Mouse (Mus musculus) CH12.LX (cell line): ENCODE measurements around the gene Zkscan3. TPM values are rescaled to one million over a fixed set of nuclear protein-coding genes. Genes with fewer than 3 reads are reported as not detected.
A peak's percentile ranks its signal among the peaks of the same experiment; 100 is the strongest.

Source experiments
- DNase-seq: peaks from one replicate; pipeline ENCODE4 v3.0.0-alpha.2; 2013; ENCODE audit errors: extremely low read depth
- H3K27ac ChIP-seq: 2 replicates; pipeline ENCODE4 v1.5.1; 2012; ENCODE audit warnings: low read depth, mild to moderate bottlenecking, control low read depth, moderate library complexity; ENCODE audit not compliant: insufficient read depth
- H3K27me3 ChIP-seq: replicated peaks from 2 replicates; pipeline ENCODE3; 2012; ENCODE audit warnings: inconsistent platforms
- H3K36me3 ChIP-seq, 2 experiments: replicated peaks in 1 of 2; 2 replicates each; pipeline versions ENCODE3 to v1.6.1; 2012; ENCODE audit warnings: inconsistent platforms in 1 of 2, low read length in 1 of 2, mild to moderate bottlenecking in 1 of 2, mixed read lengths in 1 of 2, moderate library complexity in 1 of 2; ENCODE audit not compliant: control insufficient read depth in 1 of 2, insufficient read depth in 1 of 2
- H3K4me1 ChIP-seq, 2 experiments: 2 replicates each; pipeline ENCODE4 v1.6.1; 2012; ENCODE audit warnings: inconsistent platforms in 1 of 2, moderate library complexity in 1 of 2; ENCODE audit not compliant: insufficient read depth in 2 of 2, control insufficient read depth in 1 of 2
- H3K4me2 ChIP-seq: 2 replicates; pipeline ENCODE4 v1.6.1; 2012; ENCODE audit warnings: low read depth, mild to moderate bottlenecking, control low read depth; ENCODE audit not compliant: poor library complexity, insufficient read depth, severe bottlenecking
- H3K4me3 ChIP-seq, 3 experiments: fragments of 150-350 bp in 1 of 3; sonication (generic) in 1 of 3; replicated peaks in 1 of 3; 2 replicates each; pipeline versions ENCODE3 to v1.5.1; 2011 to 2012; ENCODE audit warnings: low read depth in 2 of 3, low read length in 2 of 3, mild to moderate bottlenecking in 2 of 3, moderate library complexity in 2 of 3, control low read depth in 1 of 3, improper control_type of control experiment in 1 of 3, inconsistent platforms in 1 of 3, mixed read lengths in 1 of 3; ENCODE audit not compliant: poor library complexity in 1 of 3
- H3K79me2 ChIP-seq: replicated peaks from 2 replicates; pipeline ENCODE4 v1.6.1; 2012; ENCODE audit warnings: mild to moderate bottlenecking, moderate library complexity; ENCODE audit not compliant: control insufficient read depth, poor library complexity, insufficient read depth, severe bottlenecking; ENCODE audit errors: extremely low read depth
- H3K9ac ChIP-seq: 2 replicates; pipeline ENCODE4 v1.6.1; 2012; ENCODE audit warnings: low read depth, mild to moderate bottlenecking, control low read depth, moderate library complexity; ENCODE audit not compliant: insufficient read depth
- H3K9me3 ChIP-seq: replicated peaks from 2 replicates; pipeline ENCODE3; 2012; ENCODE audit warnings: low read length, inconsistent platforms, mixed read lengths
- CHD2 ChIP-seq: IDR thresholded peaks from 2 replicates; pipeline ENCODE4 v1.6.1; 2011; ENCODE audit warnings: low read length, improper control_type of control experiment
- EP300 ChIP-seq: IDR thresholded peaks from 2 replicates; pipeline ENCODE4 v1.6.1; 2011; ENCODE audit warnings: low read length, improper control_type of control experiment
- IRF4 ChIP-seq: IDR thresholded peaks from 2 replicates; pipeline ENCODE4 v1.6.1; 2014; ENCODE audit warnings: low read depth, mild to moderate bottlenecking, inconsistent platforms, low read length, improper control_type of control experiment
- MEF2A ChIP-seq: IDR thresholded peaks from 2 replicates; pipeline ENCODE4 v1.6.1; 2014; ENCODE audit warnings: low read depth, mild to moderate bottlenecking, inconsistent platforms, low read length, improper control_type of control experiment, borderline replicate concordance
- MYC ChIP-seq: IDR thresholded peaks from 2 replicates; pipeline ENCODE4 v1.6.1; 2011; ENCODE audit warnings: low read depth, mild to moderate bottlenecking, improper control_type of control experiment, low read length
- POLR2AphosphoS2 ChIP-seq: IDR thresholded peaks from 2 replicates; pipeline ENCODE4 v1.6.1; 2011; ENCODE audit warnings: low read depth, low read length, improper control_type of control experiment
- RAD21 ChIP-seq: IDR thresholded peaks from 2 replicates; pipeline ENCODE4 v1.6.1; 2011; ENCODE audit warnings: low read depth, mild to moderate bottlenecking, low read length, improper control_type of control experiment, moderate library complexity
- TBP ChIP-seq: conservative IDR thresholded peaks from 2 replicates; pipeline ENCODE4 v1.6.1; 2011; ENCODE audit warnings: low read depth, low read length, improper control_type of control experiment
- UBTF ChIP-seq: IDR thresholded peaks from 2 replicates; pipeline ENCODE4 v1.6.1; 2012; ENCODE audit warnings: low read depth, mild to moderate bottlenecking, inconsistent platforms, low read length, improper control_type of control experiment, moderate library complexity
- ZKSCAN1 ChIP-seq: IDR thresholded peaks from 2 replicates; pipeline ENCODE4 v1.6.1; 2012; ENCODE audit warnings: low read depth, inconsistent platforms, low read length, improper control_type of control experiment, borderline replicate concordance
- ZMIZ1 ChIP-seq: IDR thresholded peaks from 2 replicates; pipeline ENCODE4 v1.6.1; 2012; ENCODE audit warnings: low read depth, mild to moderate bottlenecking, inconsistent platforms, low read length, improper control_type of control experiment
- dilution Hi-C: fragments of 300-500 bp; cut with MboI; formaldehyde crosslinking; loops from 2 replicates; pipeline ENCODE4 v1.14.3; 2020; ENCODE audit warnings: low sequenced_read_pairs; ENCODE audit not compliant: extremely low pct_unique_long_range_greater_than_20kb, extremely low pct_ligation_motif_present
- in situ Hi-C: fragments of 300-500 bp; cut with MboI; formaldehyde crosslinking; loops from 3 replicates; pipeline ENCODE4 v1.14.3; 2019; ENCODE audit warnings: low sequenced_read_pairs, low pct_ligation_motif_present, low pct_unique_long_range_greater_than_20kb, mixed read lengths
- polyA plus RNA-seq: library from polyadenylated mRNA; unstranded; fragments of >175 nt; gene quantifications from 2 replicates; pipeline ENCODE4 v1.2.1, GENCODE M21; 2012; ENCODE audit warnings: low read depth; ENCODE audit not compliant: insufficient read length
- total RNA-seq, 2 experiments: library from RNA; depleted of rRNA; stranded (reverse); fragments of 300-350 nt in 1 of 2; fragments of >200 nt in 1 of 2; gene quantifications; 2 replicates each; pipeline ENCODE4 v1.2.3; 2012 to 2014

Gene Zkscan3
- total and polyA plus RNA-seq, 3 experiments = 19.1 to 32.7 (median 20.9) TPM

DNA sequence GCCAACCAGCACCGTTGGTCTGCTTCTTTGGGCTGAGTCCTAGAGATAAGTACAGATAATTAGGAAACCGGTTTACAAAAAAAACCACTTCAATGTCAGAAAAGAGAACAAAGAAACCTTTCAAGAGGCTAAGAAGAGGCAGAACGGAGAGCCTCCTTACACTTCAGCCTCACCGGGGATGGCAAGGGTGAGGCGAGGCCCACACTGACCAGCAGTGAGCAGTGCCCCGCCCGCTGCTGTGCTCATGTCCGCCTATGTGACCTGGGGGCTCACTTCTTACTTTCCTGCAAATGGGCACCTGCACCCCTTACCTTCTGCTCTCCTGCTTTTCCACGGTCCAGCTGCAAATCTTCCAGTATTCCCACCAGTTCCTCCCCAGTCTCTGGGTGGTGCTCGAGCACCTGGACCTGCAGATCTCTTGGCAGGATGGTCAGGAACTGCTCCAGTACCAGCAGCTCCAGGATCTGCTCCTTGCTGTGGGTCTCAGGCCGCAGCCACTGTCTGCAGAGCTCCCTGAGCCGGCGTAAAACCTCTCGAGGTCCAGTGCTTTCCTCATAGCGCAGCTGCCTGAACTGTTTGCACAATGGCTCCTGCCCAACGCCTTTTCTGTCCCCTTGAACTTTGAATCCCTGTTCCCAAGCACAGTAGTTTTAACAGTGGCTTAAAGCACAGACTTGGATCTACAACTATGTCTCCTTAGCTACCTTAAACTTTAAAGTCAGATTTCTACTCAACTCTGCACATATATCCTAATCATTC lies 45.5 kb upstream of the Zkscan3 start:
- Histone ChIP-seq H3K27ac (no peak overlapping the region), H3K4me1 (peaks cover 10 to 66% of the 10 kb centered on the region in 2 experiments; a peak in 3 of 4 replicates), H3K4me3 (no peak overlapping the region), H3K9ac (no peak overlapping the region), H3K27me3 (no peaks in the 10 kb centered on the region), H3K36me3 (peaks cover 36 to 79% of the 10 kb centered on the region in 2 experiments), H3K4me2 (no peak overlapping the region), H3K79me2 (peaks cover 31% of the 10 kb centered on the region), H3K9me3 (peaks cover 2% of the 10 kb centered on the region)
- in situ Hi-C loops (no loop called here), dilution Hi-C loops (no loop called here)
- DNase-seq = no peak
- TF ChIP-seq TBP = no peak

DNA sequence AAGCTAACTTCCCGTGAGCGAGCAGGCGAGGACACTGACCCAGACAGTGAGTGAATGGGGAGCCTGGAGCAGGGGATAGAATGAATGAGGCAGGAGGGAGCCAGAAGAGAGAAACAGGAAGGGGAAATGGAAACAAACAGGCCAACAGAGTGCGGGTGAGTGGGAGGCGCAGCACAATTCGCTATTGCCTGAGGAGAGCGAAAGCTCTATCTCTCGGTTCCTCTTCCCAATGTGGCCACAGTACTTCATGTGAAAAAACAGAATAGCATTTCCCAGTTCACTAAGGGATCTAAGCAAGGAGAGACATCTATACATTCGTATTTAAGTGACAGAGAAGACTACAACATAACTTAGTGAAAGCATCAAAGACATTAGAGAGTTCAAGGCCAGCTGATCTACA lies 44.2 kb upstream of the Zkscan3 start:
- Histone ChIP-seq H3K79me2 (peaks cover 19% of the 10 kb centered on the region), H3K4me3 (no peak overlapping the region), H3K9ac (0 out of 2 replicates have a peak overlapping the region, but pooled peaks have one; percentile 13), H3K4me2 (peak overlapping the region; percentile 93), H3K9me3 (peaks cover 2% of the 10 kb centered on the region), H3K27me3 (no peaks in the 10 kb centered on the region), H3K4me1 (peaks cover 14 to 64% of the 10 kb centered on the region in 2 experiments; a peak in 3 of 4 replicates), H3K27ac (peak overlapping the region; percentile 46), H3K36me3 (peaks cover 39 to 82% of the 10 kb centered on the region in 2 experiments)
- DNase-seq = peak; percentile 61
- dilution Hi-C loops (no loop called here), in situ Hi-C loops (no loop called here)
- TF ChIP-seq IRF4 (peak; percentile 86), CHD2 (0 out of 2 replicates have a peak, but pooled peaks have one; percentile 6), MEF2A (no peak), MYC (no peak), UBTF (no peak), ZMIZ1 (no peak), TBP (no peak), ZKSCAN1 (no peak), RAD21 (no peak), EP300 (peak; percentile 77)

DNA sequence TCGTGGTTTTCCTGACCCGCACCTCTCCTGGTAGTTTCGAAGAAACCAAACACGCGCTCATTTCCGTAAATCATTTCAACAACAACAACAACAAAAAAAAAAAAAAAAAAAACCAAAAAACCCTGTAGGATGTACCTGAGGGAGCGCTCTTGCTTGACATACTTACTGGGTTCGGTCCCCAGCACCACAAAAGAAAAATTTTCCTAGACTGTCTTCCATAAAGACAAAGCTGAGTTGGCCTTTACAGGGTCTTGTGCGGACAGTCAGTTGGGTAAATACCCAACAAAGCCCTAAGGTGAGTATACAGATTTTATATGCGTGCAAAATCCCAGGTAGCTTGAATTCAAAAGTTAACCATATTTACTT lies 38.6 kb upstream of the Zkscan3 start:
- no peaks in the 10 kb centered on the region for H3K27me3 ChIP-seq
- peak overlapping the region; percentile 46; the same call in 1 of the 2 replicates for H3K9ac ChIP-seq
- H3K4me3 ChIP-seq = peak overlapping the region; percentile 61 to 66 (median 63)
- TF ChIP-seq POLR2AphosphoS2 = 0 out of 2 replicates have a peak, but pooled peaks have one; percentile 24
- TF ChIP-seq ZMIZ1 = no peak
- no peaks in the 10 kb centered on the region for H3K9me3 ChIP-seq
- in situ Hi-C loops (no loop called here), dilution Hi-C loops (no loop called here)
- DNase-seq = no peak
- H3K27ac ChIP-seq = no peak overlapping the region
- peaks cover 4% of the 10 kb centered on the region for H3K79me2 ChIP-seq
- peak overlapping the region; percentile 53 for H3K4me2 ChIP-seq
- H3K36me3 ChIP-seq = peaks cover 20 to 34% of the 10 kb centered on the region in 2 experiments
- H3K4me1 ChIP-seq = peaks cover 10 to 52% of the 10 kb centered on the region in 2 experiments; a peak in 3 of 4 replicates
